Mouse (Mus musculus) ES-Bruce4 (cell line): Measurements from ENCODE around the gene Cad.
"Not testable (repeated sequence)": the region's sequence is repeated elsewhere in the genome, so short reads cannot be mapped to it uniquely, and the experiment has no call there.

Experiments used
- CTCF ChIP-seq: IDR thresholded peaks from one replicate; pipeline ENCODE4 v1.8.1; 2011; ENCODE audit warnings: low read depth, low read length
- POLR2A ChIP-seq: IDR thresholded peaks from one replicate; pipeline ENCODE4 v1.8.1; 2011; ENCODE audit warnings: low read length; ENCODE audit not compliant: insufficient read depth

GRCm38 (mm10) chr5:31021790-31022189 lies 32.8 kb upstream of the Cad start:
- TF ChIP-seq CTCF, POLR2A: not testable (repeated sequence)
